Mouse (Mus musculus): ENCODE measurements around the gene Psrc1. TPM values are rescaled to one million over a fixed set of nuclear protein-coding genes. Genes with fewer than 3 reads are reported as not detected.
A peak's percentile ranks its signal among the peaks of the same experiment; 100 is the strongest.

Gene Psrc1
- polyA plus RNA-seq, 1 experiment from 2014 or later: 53.5 TPM

DNA sequence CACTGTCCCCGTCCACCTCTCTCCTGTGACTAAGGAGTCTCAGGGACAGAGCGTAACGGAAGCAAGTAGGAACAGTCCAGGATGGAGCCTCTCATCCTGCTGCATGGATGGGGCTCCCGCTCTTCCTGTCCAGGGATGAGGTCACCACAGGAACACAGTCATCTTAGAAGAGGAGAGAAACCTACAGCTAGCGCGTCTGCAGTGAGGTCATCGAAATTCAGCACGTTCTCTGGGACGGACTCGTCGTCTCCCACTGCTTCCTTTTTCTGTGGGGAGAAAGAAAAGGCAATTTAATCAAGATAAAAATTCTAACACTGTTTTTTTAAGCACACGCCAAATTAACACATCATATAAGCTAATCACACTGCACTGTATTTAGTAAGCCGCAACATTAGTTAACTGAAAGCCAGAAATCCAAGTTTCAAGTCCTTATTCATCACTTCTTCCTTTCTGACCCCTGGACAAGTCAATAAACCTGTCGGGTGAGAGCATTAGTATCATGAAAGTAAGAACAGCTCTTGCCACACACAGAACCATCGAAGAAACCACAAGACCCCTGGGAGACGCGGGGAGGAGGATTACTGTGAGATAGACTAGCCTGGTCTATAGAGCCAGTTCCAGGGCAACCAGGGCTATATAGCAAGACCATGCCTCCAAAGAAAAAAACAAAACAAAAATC is 52.2 kb downstream of the Psrc1 start:
- WGBS: 82% methylated on average over 17 of the region's 17 CpGs
- no peak for ATAC-seq (ENCODE audit: low FRiP score)
- H3K27me3 ChIP-seq (ENCODE audit: control insufficient read depth, insufficient read depth, low read length): no peaks in the 10 kb centered on the region
- no peaks in the 10 kb centered on the region for H3K9me3 ChIP-seq (ENCODE audit: control insufficient read depth, low read length)
- no peak overlapping the region for H3K4me3 ChIP-seq (ENCODE audit: low read depth, low read length)
- DNase-seq (ENCODE audit: low spot score): no peak
- peak overlapping the region; percentile 99 for H3K27ac ChIP-seq (ENCODE audit: low read depth, low read length)
- H3K36me3 ChIP-seq (ENCODE audit: control insufficient read depth, insufficient read depth, low read length): peaks cover 5% of the 10 kb centered on the region; the same call in 1 of the 2 replicates
- 0 out of 2 replicates have a peak overlapping the region, but pooled peaks have one; percentile 25 for H3K9ac ChIP-seq (ENCODE audit: low read depth, low read length)
- H3K4me2 ChIP-seq (replicated peaks; ENCODE audit: low read depth, low read length): no peak overlapping the region
- peaks cover 19% of the 10 kb centered on the region for H3K4me1 ChIP-seq (replicated peaks; ENCODE audit: control insufficient read depth, insufficient read depth, low read length)

DNA sequence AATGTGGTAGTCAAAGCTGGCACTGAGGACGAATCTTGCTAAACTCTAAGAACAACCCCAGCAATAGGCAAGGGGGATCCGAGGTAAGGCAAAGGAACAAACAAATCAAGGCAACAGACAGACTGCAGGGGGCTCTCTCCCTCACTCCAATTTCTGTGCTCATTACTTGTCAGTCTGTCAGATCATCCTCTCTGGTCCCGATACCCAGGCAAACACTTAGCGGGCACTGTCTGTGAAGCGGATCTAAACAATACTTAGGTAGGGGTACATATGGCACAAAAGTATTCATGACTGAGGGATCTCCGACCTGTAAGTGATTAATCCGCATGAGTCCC is 52.7 kb downstream of the Psrc1 start:
- no peaks in the 10 kb centered on the region for H3K27me3 ChIP-seq (ENCODE audit: control insufficient read depth, insufficient read depth, low read length)
- no peak overlapping the region for H3K4me3 ChIP-seq (ENCODE audit: low read depth, low read length)
- no peak overlapping the region for H3K4me2 ChIP-seq (replicated peaks; ENCODE audit: low read depth, low read length)
- 79% methylated on average over 7 of the region's 7 CpGs for WGBS
- DNase-seq (ENCODE audit: low spot score) (no peak), ATAC-seq (ENCODE audit: low FRiP score) (no peak)
- H3K27ac ChIP-seq (ENCODE audit: low read depth, low read length): 0 out of 2 replicates have a peak overlapping the region, but pooled peaks have one; percentile 99
- 0 out of 2 replicates have a peak overlapping the region, but pooled peaks have one; percentile 25 for H3K9ac ChIP-seq (ENCODE audit: low read depth, low read length)
- peaks cover 16% of the 10 kb centered on the region for H3K4me1 ChIP-seq (replicated peaks; ENCODE audit: control insufficient read depth, insufficient read depth, low read length)
- H3K9me3 ChIP-seq (ENCODE audit: control insufficient read depth, low read length): no peaks in the 10 kb centered on the region
- H3K36me3 ChIP-seq (ENCODE audit: control insufficient read depth, insufficient read depth, low read length): peaks cover 2% of the 10 kb centered on the region; the same call in 1 of the 2 replicates

Other genes starting within 250 kb of the Psrc1 start
- 199 and 224 TPM in 2 replicates for gene Gnai3, start 237.7 kb upstream of the Psrc1 start, polyA plus RNA-seq (2014; fragmentation: Nextera tagmentation; extraction: Ambion mirVana)
- gene Gpr61, start 229.0 kb upstream of the Psrc1 start, polyA plus RNA-seq (2014; fragmentation: Nextera tagmentation; extraction: Ambion mirVana): 0.34 and 0.57 TPM in 2 replicates
- 4.2 and 6.0 TPM in 2 replicates for gene Amigo1, start 197.5 kb upstream of the Psrc1 start, polyA plus RNA-seq (2014; fragmentation: Nextera tagmentation; extraction: Ambion mirVana)
- 2.4 and 2.6 TPM in 2 replicates for gene Cyb561d1, start 182.6 kb upstream of the Psrc1 start, polyA plus RNA-seq (2014; fragmentation: Nextera tagmentation; extraction: Ambion mirVana)
- 16.6 and 19.9 TPM in 2 replicates for gene Atxn7l2, start 172.9 kb upstream of the Psrc1 start, polyA plus RNA-seq (2014; fragmentation: Nextera tagmentation; extraction: Ambion mirVana)
- 0.47 and 0.59 TPM in 2 replicates for gene Sypl2, start 157.2 kb upstream of the Psrc1 start, polyA plus RNA-seq (2014; fragmentation: Nextera tagmentation; extraction: Ambion mirVana)
- gene Psma5, start 126.9 kb upstream of the Psrc1 start, polyA plus RNA-seq (2014; fragmentation: Nextera tagmentation; extraction: Ambion mirVana): 275 and 296 TPM in 2 replicates
- gene Sort1, start 99.8 kb upstream of the Psrc1 start, polyA plus RNA-seq (2014; fragmentation: Nextera tagmentation; extraction: Ambion mirVana): 20.2 and 27.5 TPM in 2 replicates
- not detected in 2 replicates for gene Mybphl, start 18.9 kb upstream of the Psrc1 start, polyA plus RNA-seq (2014; fragmentation: Nextera tagmentation; extraction: Ambion mirVana)
- 76.7 and 101 TPM in 2 replicates for gene Celsr2, start 31.7 kb downstream of the Psrc1 start, polyA plus RNA-seq (2014; fragmentation: Nextera tagmentation; extraction: Ambion mirVana)
- 181 and 206 TPM in 2 replicates for gene Sars, start 61.4 kb downstream of the Psrc1 start, polyA plus RNA-seq (2014; fragmentation: Nextera tagmentation; extraction: Ambion mirVana)
- 0.68 and 1.6 TPM in 2 replicates for gene 1700013F07Rik, start 150.3 kb downstream of the Psrc1 start, polyA plus RNA-seq (2014; fragmentation: Nextera tagmentation; extraction: Ambion mirVana)
- 3.0 and 3.5 TPM in 2 replicates for gene 5330417C22Rik, start 152.7 kb downstream of the Psrc1 start, polyA plus RNA-seq (2014; fragmentation: Nextera tagmentation; extraction: Ambion mirVana)
- gene Tmem167b, start 178.6 kb downstream of the Psrc1 start, polyA plus RNA-seq (2014; fragmentation: Nextera tagmentation; extraction: Ambion mirVana): 54.0 and 57.4 TPM in 2 replicates
- 84.8 and 88.2 TPM in 2 replicates for gene Taf13, start 187.9 kb downstream of the Psrc1 start, polyA plus RNA-seq (2014; fragmentation: Nextera tagmentation; extraction: Ambion mirVana)
- gene Wdr47, start 207.4 kb downstream of the Psrc1 start, polyA plus RNA-seq (2014; fragmentation: Nextera tagmentation; extraction: Ambion mirVana): 50.4 and 55.2 TPM in 2 replicates

Data from hindbrain, embryonic 11.5 days (tissue).